In genomic region chr11:54825774-54826173, GRCm38 (mm10) we compare ENCODE assay signal across 22 mouse cellular contexts. TPM values are rescaled to one million over a fixed set of nuclear protein-coding genes. Genes with fewer than 3 reads are reported as not detected.
DNase-seq lines count a peak whose midpoint lies in the region; ATAC-seq and TF ChIP-seq lines count a peak whose summit lies in the region.
"Had no signal": no experiment of that assay in that cellular context is flagged by ENCODE, and none has a peak within 500 bp of the region (broad histone marks: within the 10 kb centered on the region; RNA-seq: fewer than 3 reads in every experiment).

No protein-coding gene starts in this region.

- peak; percentile 26 for DNase-seq in CD4-positive, CD25-positive, alpha-beta regulatory T cell, adult 2 months (ENCODE audit: low read depth, low spot score)
- no peak for DNase-seq in layer of hippocampus, adult 2 months (ENCODE audit: low spot score in 2 of 2)
- DNase-seq in layer of hippocampus, adult 18-20 months (ENCODE audit: low spot score in 2 of 2), result no peak
- DNase-seq in B cell, adult 2 months, result peak; percentile 54 to 61
- peak; percentile 78 for DNase-seq in ZHBTc4 (ENCODE audit: low read depth, low spot score)
- DNase-seq in urinary bladder, postnatal 25 days (ENCODE audit: low spot score), result no peak
- no peak for DNase-seq in Muller cell, postnatal 12 days (ENCODE audit: inconsistent ontology term)
- DNase-seq: adrenal gland, postnatal 36 days; cerebellum, adult 11 months; cerebellum, adult 9-11 months; kidney, adult 11 months; lung, embryonic 14.5 days; midbrain, embryonic 14.5 days had no signal

- no peak for ATAC-seq in CD4-positive, CD25-positive, alpha-beta regulatory T cell, adult 4 months
- ATAC-seq: forebrain, embryonic 16.5 days; hindbrain, embryonic 16.5 days had no signal

- peak; percentile 58 for TF ChIP-seq CTCF in layer of hippocampus, adult 2 months (conservative IDR thresholded peaks at IDR 0.05)

- no peak overlapping the region for H3K27ac ChIP-seq in layer of hippocampus, adult 2 months
- H3K27ac ChIP-seq: embryonic facial prominence, embryonic 10.5 days; heart, embryonic 15.5 days; kidney, postnatal 0 days; neural tube, embryonic 12.5 days; stomach, embryonic 15.5 days had no signal

- H3K4me3 ChIP-seq in layer of hippocampus, adult 2 months, result no peak overlapping the region
- H3K4me3 ChIP-seq: embryonic facial prominence, embryonic 10.5 days; heart, embryonic 15.5 days; megakaryocyte, embryonic 14.5 days; neural tube, embryonic 12.5 days; stomach, embryonic 15.5 days had no signal

RNA-seq across cellular contexts. Expression of gene Lyrm7, which starts 34.9 kb away (rescaled TPM):
- polyA plus RNA-seq in CD4-positive, CD25-positive, alpha-beta regulatory T cell, adult 4 months (2017; shearing (Covaris generic)), result 1 to 10 TPM; 3.4 to 8.4 TPM
- total RNA-seq in layer of hippocampus, adult 2 months (2021), result 10 to 100 TPM; 28.7 to 30.9 TPM
- 10 to 100 TPM; 29.5 to 35.5 TPM for total RNA-seq in layer of hippocampus, adult 18-20 months (2021)

RNA-seq across cellular contexts. Expression of gene Cdc42se2, which starts 38.3 kb away (rescaled TPM):
- polyA plus RNA-seq in CD4-positive, CD25-positive, alpha-beta regulatory T cell, adult 4 months (2017; shearing (Covaris generic)), result 100 to 1,000 TPM; 369 to 477 TPM
- total RNA-seq in layer of hippocampus, adult 2 months (2021), result 100 to 1,000 TPM; 134 TPM
- total RNA-seq in layer of hippocampus, adult 18-20 months (2021), result 100 to 1,000 TPM; 135 to 144 TPM

RNA-seq across cellular contexts. Expression of gene Hint1, which starts 40.4 kb away (rescaled TPM):
- 100 to 1,000 TPM; 375 to 447 TPM for polyA plus RNA-seq in CD4-positive, CD25-positive, alpha-beta regulatory T cell, adult 4 months (2017; shearing (Covaris generic))
- total RNA-seq in layer of hippocampus, adult 2 months (2021), result 100 to 1,000 TPM; 252 to 273 TPM
- total RNA-seq in layer of hippocampus, adult 18-20 months (2021), result 100 to 1,000 TPM; 265 to 272 TPM

Comparison
In these comparisons a context has a peak if more than half of its experiments do, and no peak if none do; other contexts are left out.
1. DNase-seq: peak in CD4-positive, CD25-positive, alpha-beta regulatory T cell, adult 2 months (single experiment), B cell, adult 2 months (2 of 2) and ZHBTc4 (single experiment); none in layer of hippocampus, adult 2 months (0 of 2), layer of hippocampus, adult 18-20 months (0 of 2), urinary bladder, postnatal 25 days (single experiment) and Muller cell, postnatal 12 days (single experiment).